Mouse (Mus musculus) erythroblast, embryonic 14.5 days (primary cell): ENCODE measurements around the gene Pcdh9.

ENCODE experiments used
- GATA1 ChIP-seq: IDR thresholded peaks from 2 replicates; pipeline ENCODE4 v1.6.1; 2012; ENCODE audit warnings: low read length, inconsistent platforms, mixed read lengths
- TAL1 ChIP-seq: IDR thresholded peaks from 3 replicates; pipeline ENCODE4 v1.6.1; 2012; ENCODE audit warnings: low read length, inconsistent platforms, mixed read lengths

GRCm38 (mm10) chr14:93888346-93888745 lies 2.1 kb downstream of the Pcdh9 start:
- no peak for TF ChIP-seq TAL1
- TF ChIP-seq GATA1: no peak
